Mouse (Mus musculus): ENCODE data around the gene Bcl2l14.

The Bcl2l14 gene

DNA sequence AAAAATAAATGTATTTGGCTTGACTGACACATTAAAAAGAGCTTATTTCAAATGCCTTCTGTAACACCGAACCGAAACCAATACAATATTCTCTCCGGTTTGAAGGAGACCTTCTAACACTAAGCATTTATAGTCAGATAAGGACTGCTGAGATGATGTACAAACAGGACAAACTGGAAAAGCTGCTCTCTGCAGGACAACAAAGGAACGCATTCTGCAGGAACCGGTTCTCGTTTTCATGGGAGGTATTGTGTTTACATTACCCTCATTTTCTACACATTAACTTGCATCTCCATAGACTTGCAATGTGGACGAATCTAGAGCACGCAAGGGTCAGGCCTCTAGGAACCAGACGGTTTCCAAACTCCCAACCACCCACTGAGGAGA lies 7.6 kb downstream of the Bcl2l14 start:
- no peak for DNase-seq (ENCODE audit: low spot score)

DNA sequence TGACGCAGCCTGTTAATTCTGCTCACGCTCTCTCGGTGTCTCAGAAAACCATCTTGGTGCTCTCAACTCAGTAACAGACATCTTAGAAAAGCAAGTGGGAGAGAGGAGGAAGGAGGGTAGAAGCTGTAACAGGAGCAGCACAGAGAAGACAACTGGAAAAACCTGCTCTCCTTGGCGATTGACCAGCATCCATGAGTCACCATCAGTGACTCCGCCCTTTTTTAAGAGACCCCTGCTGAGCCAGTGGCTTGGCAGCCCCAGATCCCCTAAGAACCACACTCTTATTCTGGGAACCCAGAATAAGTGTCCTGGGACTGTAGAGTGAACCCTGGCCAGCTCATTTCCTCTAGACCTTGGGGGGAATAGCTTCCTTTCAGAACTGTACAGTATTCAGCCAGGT lies 11.1 kb downstream of the Bcl2l14 start:
- DNase-seq (ENCODE audit: low spot score): no peak

DNA sequence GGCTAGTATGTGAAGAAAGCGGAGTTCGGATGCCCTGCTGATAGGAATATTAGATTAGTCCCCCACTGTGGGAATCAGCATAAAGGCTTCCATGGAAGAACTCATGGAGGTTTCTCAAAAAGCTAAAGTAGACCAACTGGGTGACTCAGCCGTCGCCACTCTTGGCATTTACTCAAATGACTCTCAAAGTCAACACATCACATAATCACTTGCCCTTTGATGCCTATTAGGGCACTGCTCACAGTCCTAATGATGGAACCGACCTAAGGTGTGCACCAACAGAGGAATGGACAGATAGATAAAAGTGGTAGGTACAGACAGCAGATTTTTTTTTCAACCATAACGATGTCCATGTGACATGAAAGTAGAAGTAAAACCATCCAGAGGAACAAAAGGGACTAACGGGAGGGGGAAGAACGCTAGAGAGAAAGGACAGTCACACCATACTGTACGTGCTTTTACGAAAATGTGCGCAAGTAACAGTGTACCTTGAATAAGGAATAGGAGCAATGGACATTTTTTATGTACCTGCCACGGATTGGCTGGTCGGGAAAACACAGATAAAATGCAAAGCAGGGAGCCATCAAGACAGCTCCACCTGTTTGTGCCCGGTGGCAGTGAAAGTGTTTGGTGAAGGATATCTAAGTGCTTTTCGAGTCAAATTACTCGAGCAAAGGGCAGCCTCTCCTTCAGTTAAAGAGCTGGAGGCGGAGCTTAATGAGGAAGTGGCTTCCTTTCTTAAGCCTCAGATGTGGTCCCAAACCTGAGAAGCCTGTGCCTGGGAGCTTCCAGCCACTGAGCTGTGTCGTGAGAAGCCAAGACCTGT lies 17.8 kb downstream of the Bcl2l14 start:
- DNase-seq (ENCODE audit: low spot score): no peak

DNA sequence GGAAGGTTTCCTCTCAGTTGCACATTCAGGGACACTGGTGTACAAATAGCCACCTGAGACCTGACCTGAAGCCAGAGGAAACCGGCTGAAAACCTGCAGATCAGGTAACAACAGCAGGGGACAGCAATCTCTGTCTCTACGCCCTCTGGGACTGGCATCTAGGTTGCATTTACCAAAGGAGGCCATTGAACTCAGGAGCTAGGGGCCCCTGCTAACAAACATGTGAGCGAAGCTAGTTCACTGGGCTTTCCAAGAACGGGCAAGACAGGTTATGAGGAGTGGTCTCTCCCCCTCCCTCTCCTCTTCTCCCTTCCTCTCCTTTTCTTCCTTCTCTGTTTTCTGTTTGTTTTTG lies 18.4 kb downstream of the Bcl2l14 start:
- no peak for DNase-seq (ENCODE audit: low spot score)

DNA sequence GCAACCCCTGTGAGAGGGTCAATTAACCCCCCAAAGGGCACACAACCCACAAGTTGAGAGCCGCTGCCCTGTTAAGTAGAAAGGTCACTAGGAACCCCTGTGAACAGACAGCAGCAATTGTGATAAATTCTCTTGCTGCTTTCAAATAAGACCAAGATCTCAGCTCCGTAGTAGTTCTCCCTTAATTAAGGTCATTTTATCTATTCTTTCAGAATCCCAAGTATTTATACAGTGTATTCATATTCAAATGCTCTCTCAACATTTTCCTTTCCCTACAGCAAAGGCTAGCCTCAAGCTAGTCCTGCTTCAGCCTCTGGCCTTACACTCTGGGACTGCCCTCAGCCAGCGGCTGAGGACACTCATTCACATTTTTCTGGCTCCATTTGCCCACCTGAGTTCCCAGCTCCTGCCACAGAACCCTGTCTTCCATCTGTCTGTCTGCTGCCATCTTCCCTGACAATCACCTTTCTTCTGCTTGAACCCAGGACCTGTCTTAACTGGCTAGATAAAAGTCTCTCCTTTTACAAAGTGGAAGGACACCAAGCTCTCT lies 20.5 kb downstream of the Bcl2l14 start:
- no peak for DNase-seq (ENCODE audit: low spot score)

DNA sequence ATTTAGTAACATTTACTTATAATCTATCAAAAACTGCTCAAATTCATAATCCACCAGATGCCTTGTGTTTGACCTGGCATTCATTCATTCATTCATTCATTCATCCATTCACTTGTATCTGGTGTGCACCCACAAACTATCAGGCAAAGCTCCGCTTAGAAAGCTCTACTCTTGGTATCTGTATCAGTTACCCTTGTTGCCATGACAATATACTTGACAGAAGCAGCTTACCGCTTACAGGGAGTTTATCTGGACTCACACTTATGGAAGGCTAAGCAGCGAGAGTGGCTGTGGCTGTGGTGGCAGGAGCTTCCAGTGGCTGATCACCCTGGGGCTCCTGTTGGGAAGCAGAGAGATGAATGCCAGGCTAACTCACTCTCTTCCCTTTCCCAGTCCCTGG lies 21.8 kb downstream of the Bcl2l14 start:
- no peak for DNase-seq (ENCODE audit: low spot score)

DNA sequence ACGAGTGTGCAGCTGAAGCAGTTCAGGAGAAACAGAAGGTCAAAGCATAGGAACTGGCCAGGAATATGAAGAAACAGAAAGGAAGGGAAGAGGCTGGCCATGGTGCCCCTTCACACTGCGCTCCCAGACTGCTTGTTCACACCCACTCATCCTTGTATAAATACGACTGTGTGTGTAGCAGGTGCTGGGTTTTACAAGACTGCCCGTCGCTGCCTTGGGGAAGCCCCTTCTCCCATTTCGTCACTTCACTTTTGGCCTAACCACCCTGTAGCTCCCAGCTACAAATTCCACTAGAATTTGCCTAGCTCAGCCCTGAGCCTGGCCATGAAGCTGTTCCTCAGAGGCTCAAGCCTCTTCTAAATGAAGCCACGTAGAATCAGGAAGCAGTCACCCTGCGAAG lies 24.3 kb downstream of the Bcl2l14 start:
- no peak for DNase-seq (ENCODE audit: low spot score)

DNA sequence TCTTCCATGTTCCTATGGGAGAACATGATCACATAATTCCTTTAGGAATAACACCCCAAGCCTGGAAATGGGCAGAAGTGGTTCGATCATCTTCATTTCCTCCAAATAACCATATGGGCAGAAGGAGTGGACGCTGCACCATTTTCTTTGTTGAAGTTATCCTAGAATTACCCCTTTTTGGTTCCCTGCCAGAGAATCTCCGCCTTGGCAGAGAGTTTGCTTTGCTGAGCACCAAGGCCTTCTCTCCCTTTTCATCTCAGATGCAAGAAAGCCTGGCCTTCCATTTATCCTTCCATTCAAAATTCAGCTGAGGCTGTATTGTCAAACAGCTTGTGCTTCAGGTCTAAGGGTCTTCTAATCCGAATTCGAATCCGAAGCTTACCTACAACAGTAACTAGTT lies 25.8 kb downstream of the Bcl2l14 start:
- no peak for DNase-seq (ENCODE audit: low spot score)

DNA sequence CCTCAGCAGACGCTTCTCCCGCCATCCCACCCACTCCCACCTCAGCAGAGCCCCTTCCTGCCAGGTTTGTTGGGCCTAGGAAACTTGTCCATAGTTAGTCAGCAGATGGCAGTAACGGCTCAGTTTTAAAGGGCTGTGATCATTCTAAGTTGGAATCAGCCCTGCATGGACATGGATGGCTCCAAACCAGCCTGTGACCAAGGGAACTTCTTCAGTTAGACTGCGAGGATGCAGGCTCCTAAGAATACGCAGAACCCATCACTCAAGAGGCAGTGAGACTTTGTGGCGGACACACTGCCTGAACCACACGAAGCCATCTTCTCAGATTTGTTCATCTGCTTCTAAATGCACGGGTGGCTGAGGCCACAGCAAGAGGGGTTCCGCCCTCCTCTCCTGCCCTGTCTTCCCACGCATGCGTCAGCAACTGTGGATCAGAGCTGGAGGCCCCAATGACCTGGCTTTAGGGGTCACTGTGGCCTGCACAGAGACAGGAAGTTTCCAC lies 29.1 kb downstream of the Bcl2l14 start:
- DNase-seq (ENCODE audit: low spot score): peak; percentile 58

DNA sequence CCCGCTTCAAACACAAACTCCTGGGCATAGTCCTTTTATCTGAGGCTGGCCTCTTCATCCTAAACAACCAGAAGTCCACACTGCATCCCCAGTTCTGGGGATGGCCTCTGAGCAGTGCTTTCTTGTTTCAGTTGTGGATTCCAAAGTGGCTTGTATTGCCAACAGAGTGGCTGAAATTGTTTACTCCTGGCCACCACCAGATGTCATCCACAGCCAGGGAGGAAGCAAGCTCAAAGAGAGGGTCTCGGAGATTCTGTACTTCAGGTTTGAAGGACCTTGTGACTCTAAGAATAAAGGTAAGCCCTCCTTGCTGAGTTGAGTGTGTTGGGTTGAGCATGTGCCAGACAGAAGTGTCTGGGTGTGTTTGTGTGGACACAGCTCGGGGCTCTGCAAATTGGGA lies 31.0 kb downstream of the Bcl2l14 start:
- DNase-seq (ENCODE audit: low spot score): no peak

DNA sequence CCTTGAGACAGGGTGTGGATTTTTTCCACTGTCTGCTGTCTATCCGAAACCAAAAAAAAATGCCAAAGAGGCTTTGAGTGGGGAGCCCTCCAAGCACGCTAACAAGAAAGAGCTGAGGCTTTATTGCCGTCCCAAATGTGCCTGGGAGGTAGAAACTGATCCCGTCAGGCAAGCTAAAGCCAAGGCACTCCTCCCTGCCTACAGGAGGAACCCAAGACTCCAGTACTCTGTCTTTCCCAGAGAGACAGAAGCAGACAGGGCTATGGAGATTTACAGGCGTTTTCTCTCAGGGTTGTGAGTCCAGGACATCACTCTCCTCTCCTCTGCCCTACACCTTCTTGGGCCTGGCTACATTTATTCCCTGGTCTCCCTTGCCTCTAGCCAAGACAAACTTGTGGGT lies 32.3 kb downstream of the Bcl2l14 start:
- DNase-seq (ENCODE audit: low spot score): no peak

DNA sequence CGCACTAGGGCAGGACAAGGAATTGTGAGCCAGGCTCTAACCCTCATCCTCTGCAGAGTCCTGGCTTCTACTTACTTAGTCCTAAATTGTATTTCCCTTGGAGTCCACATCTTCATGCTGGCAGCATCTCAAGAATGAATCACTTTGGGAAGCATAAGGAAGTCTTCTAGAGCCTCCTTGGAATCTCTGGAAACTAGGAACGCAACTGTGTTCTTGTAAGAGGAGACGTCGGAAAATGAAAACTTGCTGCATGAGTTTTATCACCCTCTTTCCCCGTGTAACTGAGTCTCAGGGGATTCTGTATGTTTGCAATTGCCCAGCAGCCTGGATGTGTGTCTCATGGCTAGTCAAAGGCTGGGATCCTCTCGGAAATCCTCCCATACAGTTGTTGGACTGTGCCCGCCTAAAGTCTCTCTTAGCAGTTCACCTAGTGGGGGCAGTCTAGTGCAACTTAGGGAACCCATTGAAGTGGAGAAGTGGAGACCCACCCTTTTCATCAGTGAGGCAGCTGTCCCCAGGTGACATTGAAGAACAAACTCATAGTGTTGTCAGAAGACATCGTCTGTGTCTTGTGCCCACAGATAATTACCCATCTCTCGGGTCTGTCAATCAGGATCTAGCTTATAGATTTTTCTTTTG lies 34.2 kb downstream of the Bcl2l14 start:
- no peak for DNase-seq (ENCODE audit: low spot score)

DNA sequence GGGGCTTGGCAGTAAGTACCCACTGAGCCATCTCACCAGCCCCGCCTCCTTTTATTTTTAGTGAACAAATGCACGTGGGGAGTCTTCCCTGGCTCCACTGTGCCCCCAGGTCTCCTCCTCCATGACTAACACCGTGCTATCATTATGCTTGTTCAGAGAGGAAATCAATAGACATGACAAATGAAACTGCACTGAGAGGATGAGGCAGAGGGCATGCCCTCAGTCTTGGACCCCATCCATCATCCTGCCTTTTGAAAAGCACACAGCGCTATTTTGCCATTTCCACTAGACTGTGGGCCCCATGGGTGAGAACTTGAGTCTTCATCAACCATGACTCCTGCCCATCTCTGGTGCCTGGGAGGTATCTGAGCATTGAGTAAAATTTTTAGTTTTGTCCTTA lies 35.5 kb downstream of the Bcl2l14 start:
- no peak for DNase-seq (ENCODE audit: low spot score)

DNA sequence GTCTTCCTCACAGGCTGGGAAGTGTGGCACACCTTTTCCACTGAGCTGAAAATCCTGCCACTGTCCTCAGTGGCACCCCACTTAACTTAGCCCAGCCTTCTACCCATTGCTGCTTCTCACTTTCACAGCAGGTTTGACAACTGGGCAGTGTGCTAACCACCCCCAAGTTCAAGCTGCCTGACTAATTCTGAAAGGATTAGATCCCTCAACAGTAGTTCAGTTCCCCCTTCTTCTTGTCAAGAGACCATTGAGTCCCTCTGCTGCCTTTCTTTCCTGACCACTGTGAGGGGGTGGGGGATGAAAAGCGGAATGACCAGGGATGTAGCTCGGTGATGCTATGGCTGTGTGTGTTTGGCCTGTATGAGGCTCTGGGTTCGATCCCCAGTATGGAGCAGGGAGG lies 37.2 kb downstream of the Bcl2l14 start:
- DNase-seq (ENCODE audit: low spot score): no peak

DNA sequence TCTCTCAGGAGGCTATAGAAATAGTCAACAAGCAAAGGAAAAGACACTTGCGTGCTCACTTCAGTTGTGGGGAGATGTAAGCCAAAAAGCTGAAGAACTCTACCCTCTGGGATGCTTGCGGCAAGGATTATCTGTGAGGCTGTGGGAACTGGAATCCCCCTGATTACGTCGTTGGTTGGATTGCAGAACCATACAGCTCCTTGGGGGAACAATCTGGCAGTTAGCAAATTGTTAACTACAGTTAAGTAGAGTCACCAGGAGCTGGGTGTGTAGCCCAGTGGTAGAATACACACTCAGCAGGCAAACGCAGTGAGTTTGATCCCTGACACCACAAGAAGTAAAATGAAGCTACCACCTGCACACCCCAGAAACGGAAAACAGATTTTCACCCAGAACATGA lies 37.9 kb downstream of the Bcl2l14 start:
- DNase-seq (ENCODE audit: low spot score): no peak

DNA sequence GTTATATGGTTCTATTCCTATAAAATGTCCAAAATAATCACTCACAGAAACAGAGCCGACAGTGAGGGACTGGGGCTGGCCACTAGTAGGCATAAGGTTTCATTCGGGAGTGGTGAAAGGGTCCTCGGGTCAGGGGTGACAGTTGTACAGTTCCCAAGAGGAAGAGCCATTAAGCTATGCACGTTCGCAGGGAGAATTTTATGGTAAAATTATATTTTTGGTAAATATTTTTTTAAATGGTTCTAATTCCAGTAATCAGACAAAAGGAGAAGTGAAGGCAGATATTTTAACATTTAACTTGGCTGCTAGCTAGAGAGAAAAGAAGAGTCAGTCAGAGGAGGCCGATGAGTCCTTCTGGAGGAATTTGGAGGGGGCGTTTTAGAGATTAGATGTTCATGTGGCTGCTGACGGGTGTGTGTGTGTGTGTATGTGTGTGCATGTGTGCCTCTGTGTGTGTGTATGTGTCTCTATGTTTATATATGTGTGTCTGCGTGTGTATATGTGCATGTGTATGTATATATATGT lies 38.8 kb downstream of the Bcl2l14 start:
- no peak for DNase-seq (ENCODE audit: low spot score)

DNA sequence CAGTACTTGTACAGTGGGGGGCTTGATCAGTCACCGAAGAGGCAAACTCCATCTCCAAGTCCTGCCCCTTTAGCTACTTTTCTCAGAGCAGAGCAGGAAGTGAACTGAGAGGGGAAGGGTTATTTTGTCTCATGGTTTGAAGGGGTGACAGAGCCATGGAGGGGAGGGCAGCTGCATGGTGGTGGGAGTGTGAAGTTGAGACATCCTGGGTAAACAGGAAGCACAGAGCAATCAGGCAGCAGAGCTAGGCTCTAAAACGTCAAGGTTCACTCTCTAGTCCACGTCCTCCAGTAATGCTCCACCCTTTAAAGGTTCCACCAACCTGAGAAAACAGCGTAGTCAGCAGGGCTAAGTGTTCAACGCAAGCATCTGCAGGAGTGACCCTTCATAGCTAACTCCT lies 40.8 kb downstream of the Bcl2l14 start:
- DNase-seq (ENCODE audit: low spot score): no peak

DNA sequence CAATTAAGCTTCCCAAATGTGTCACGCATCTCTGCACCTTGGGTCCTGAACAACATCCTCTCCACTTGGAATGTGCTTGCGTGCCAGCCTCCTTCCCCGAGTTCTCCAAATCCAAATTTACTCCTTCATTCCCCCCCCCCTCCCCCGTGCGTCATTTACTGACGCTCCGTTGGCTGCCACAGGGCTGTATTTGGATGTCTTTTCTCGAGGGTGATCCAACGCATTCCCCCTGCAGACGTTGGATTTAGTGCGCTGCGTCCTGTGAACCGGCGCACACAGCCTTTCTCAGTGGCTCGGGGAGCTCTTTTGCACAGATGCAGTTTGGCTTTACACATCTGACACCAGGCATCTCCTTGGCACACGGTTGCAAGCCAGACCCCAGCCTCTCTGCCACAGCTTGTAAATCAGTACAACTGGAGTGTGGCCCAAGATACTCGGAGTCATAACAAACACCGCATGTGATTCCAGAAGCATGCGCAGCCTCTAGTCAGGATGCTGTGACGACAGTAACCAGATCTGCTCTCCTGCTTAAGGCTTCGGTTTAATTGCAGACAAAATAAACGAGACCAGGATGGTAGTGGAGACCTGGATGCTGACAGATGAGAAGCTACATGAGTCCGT lies 43.4 kb downstream of the Bcl2l14 start:
- no peak for DNase-seq (ENCODE audit: low spot score)

DNA sequence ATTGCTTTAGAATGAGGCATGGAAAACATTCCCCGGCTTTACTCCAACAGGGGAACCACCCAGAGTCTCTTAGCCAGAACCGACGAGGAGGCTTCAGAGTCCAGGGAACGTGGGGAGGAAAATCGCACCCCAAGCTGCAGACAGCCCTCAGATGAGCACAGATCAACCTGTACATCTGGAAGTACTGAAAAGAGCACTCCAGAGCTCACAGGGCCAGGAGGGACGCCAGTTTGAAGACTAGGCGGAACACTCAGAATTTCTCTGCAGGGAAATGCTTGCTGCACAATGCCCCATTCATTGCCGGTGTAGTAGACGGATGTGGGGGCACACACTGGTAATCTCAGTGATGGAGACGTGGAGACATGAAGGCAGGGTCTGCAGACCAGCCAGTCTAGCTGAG lies 43.9 kb downstream of the Bcl2l14 start:
- no peak for DNase-seq (ENCODE audit: low spot score)

DNA sequence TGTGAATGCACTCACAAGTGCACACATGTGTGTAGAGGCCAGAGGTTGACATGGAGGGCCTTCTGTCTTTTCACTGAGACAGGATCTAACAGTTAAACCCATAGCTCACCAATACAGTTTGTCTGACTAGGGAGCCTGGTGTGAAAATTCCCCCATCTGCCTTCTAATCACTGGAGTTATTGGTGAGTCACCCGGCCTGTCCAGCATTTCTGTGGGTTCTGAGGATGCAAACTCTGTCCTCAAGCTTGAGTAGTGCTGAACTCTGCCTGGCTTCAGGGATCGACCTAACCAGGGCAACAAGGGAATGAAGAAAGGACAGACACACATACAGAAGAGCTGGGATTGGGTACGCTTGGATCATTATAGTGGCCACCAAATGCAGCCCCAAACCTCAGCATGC lies 45.6 kb downstream of the Bcl2l14 start:
- DNase-seq (ENCODE audit: low spot score): no peak

DNA sequence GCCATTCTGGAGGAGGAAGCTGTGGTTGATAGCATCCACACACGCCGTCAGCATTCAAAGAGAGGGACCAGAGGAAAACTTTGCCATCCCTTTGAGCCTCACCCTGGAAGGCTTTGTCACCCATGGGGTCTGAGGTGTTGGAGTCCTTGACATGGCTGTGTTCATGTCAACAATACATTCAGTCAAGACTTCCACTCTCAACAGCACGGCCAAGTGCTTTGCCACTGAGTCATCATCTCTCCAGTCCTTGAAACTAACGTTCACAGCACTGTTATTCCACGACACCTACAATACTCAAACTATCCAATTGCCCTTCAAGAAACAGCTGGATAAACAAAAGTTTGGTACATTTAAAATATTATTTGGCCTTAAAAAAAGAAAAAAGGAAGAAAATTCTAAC lies 46.1 kb downstream of the Bcl2l14 start:
- DNase-seq (ENCODE audit: low spot score): no peak

DNA sequence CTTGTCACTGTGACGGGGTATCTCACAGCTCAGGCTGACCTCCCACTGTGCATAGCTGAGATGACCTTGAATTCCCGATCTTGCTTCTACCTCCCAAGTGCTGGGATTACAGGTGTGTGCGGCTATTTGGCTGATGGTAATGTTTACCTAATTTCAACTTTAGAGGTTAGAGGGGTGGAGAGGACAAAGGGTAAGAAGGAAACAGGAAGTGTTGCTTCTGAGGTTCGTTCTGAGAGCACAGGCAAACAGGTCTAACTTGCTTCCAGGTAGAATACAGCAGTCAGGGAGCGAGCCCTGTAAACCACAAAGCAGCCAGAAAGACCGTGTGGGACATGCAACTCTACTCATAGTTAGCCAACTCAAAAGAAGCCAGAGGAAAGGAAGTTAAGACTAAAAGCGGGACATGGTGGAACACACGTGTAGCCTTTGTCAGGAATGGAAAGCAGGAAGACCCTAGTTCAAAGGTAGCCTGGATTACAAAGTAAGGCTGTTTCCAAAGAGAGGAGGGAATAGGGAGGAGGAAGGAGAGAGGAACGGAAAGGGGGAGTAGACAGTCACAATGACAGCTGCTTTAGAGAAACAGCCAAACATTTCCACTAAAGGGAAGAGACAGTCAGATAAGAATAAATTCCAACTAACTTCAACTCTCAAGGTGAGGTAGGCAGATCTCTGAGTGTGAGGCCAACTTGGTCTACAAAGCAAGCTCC lies 47.2 kb downstream of the Bcl2l14 start:
- no peak for DNase-seq (ENCODE audit: low spot score)
